Mouse (Mus musculus) intestine, embryonic 14.5 days (tissue): ENCODE measurements at regions not wholly inside any gene's neighbourhood (a gene's known extent, or its start where the extent isn't known, plus 50 kb on each side); places are given as distances from the start of the nearest gene placed in this dataset.
A peak's percentile ranks its signal among the peaks of the same experiment; 100 is the strongest.

Source experiments
- ATAC-seq: fragments of 200-750 bp; cut with Nextera tagmentation; replicated peaks from 2 replicates; pipeline ENCODE4 v1.8.0; 2017; ENCODE audit warnings: low read depth, moderate number of reproducible peaks, moderate TSS enrichment, moderate library complexity; ENCODE audit not compliant: low FRiP score, low TSS enrichment
- DNase-seq: peaks from one replicate; pipeline ENCODE4 v3.0.0-alpha.2; 2018; ENCODE audit warnings: low spot score
- H3K27ac ChIP-seq: fragments of 300-500 bp; sonication (generic); 2 replicates; pipeline ENCODE4 v1.5.1; 2014; ENCODE audit warnings: low read depth, mild to moderate bottlenecking, control low read depth
- H3K27me3 ChIP-seq: fragments of 300-500 bp; sonication (generic); replicated peaks from 2 replicates; pipeline ENCODE4 v1.6.1; 2014; ENCODE audit warnings: low read length, control low read depth; ENCODE audit not compliant: control insufficient read depth, insufficient read depth
- H3K36me3 ChIP-seq: fragments of 300-500 bp; sonication (generic); 2 replicates; pipeline ENCODE4 v1.6.1; 2014; ENCODE audit warnings: low read length, control low read depth; ENCODE audit not compliant: control insufficient read depth, insufficient read depth
- H3K4me1 ChIP-seq: fragments of 300-500 bp; sonication (generic); replicated peaks from 2 replicates; pipeline ENCODE4 v1.6.1; 2014; ENCODE audit warnings: low read length, control low read depth, mixed read lengths; ENCODE audit not compliant: control insufficient read depth, insufficient read depth
- H3K4me2 ChIP-seq: fragments of 300-500 bp; sonication (generic); 2 replicates; pipeline ENCODE4 v1.6.1; 2014; ENCODE audit warnings: low read length
- H3K4me3 ChIP-seq: fragments of 300-500 bp; sonication (generic); 2 replicates; pipeline ENCODE4 v1.5.1; 2014; ENCODE audit warnings: low read depth, low read length, control low read depth, mixed read lengths
- H3K9ac ChIP-seq: fragments of 300-500 bp; sonication (generic); 2 replicates; pipeline ENCODE4 v1.6.1; 2014; ENCODE audit warnings: mild to moderate bottlenecking, low read length
- H3K9me3 ChIP-seq: fragments of 300-500 bp; sonication (generic); 2 replicates; pipeline ENCODE4 v1.6.1; 2016; ENCODE audit warnings: low read length, control low read depth; ENCODE audit not compliant: control insufficient read depth
- WGBS: fragments of 180-500 bp; shearing (Covaris S2); extraction: QIAGEN DNeasy Blood & Tissue Kit; methylation state at CpG from one replicate; pipeline ENCODE4 v1.1.7; 2014; 5-methylcytosine and 5-hydroxymethylcytosine counted together

DNA sequence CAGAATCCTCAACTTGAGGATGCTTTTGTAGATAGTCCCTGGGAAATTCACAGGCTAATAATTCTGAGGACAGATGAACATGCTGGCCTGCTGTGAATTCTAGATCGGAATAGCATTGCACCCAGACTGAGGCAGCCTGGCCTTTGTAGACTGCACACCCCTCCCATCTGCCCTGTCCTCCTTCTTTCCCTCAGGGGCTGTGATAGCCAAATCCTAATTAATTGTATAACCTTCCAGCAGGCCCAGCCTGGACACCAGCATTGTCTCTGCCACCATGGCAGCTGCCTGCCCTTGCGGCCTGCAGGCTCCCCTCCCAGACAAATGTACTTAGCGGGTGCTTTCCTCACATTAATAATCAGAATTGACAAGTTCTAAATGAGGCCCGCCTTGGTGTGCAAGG, 171.7 kb upstream of the Rbfox1 start:
- Histone ChIP-seq H3K4me1 (no peaks in the 10 kb centered on the region), H3K9me3 (no peaks in the 10 kb centered on the region), H3K27me3 (no peaks in the 10 kb centered on the region), H3K4me3 (no peak overlapping the region), H3K36me3 (no peaks in the 10 kb centered on the region), H3K9ac (no peak overlapping the region), H3K27ac (no peak overlapping the region), H3K4me2 (no peak overlapping the region)
- DNase-seq (no peak), ATAC-seq (no peak)
- WGBS: 84% methylated on average over 4 of the region's 4 CpGs

DNA sequence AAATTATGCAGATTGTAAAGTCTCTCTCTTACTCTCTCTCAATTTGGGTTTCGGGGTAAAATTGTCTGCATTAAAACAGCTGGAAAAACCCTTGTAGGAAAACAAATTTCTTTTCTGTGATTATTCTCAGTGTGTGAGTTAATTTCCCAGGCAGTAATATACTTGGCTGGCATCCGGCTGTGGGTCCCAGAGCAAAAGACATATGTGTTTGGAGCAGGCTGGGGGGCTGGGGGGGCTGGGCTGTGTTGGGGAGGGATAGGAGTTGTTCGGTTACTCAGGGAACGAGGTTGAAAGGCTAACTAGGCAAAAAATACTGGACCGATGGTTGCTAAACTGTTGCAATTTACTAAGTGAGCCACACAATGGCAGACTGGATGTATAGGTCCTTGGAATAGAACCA, 175.3 kb upstream of the Rbfox1 start:
- Histone ChIP-seq H3K27ac (no peak overlapping the region), H3K9me3 (no peaks in the 10 kb centered on the region), H3K4me1 (no peaks in the 10 kb centered on the region), H3K4me3 (no peak overlapping the region), H3K36me3 (no peaks in the 10 kb centered on the region), H3K4me2 (no peak overlapping the region), H3K9ac (no peak overlapping the region), H3K27me3 (no peaks in the 10 kb centered on the region)
- no peak for ATAC-seq
- 83% methylated on average over 5 of the region's 5 CpGs for WGBS
- no peak for DNase-seq

DNA sequence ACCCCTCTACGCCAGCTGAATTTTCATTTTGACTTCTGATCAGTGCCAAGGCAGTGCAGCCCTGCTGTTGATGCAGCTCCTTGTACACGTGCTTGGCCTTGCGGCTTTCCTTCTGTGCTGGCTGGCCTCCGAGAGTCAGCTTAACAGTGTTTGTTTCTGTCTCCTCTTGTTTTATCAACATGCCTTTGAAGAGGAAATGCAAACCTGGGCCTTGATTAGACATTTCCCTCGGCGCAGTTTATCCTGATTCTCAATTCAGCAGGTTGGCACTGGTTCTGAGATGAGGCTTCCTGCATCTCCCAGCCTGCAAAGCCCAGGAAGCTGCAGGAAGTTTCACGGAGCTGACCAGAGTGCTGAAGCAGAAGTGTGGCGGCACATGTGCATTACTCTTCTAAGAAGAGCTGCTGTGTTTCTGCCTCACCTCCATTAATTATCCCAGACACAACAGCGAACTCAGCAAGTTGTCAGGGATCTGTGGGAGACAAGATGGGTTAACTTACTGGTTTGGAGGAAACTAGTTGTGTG, 184.4 kb upstream of the Rbfox1 start:
- no peaks in the 10 kb centered on the region for H3K9me3 ChIP-seq
- no peak overlapping the region for H3K4me3 ChIP-seq
- peak; percentile 85 for DNase-seq
- H3K27ac ChIP-seq: no peak overlapping the region
- no peak overlapping the region for H3K9ac ChIP-seq
- no peak overlapping the region for H3K4me2 ChIP-seq
- no peaks in the 10 kb centered on the region for H3K4me1 ChIP-seq
- WGBS: 49% methylated on average over 9 of the region's 9 CpGs
- no peaks in the 10 kb centered on the region for H3K36me3 ChIP-seq
- no peak for ATAC-seq
- no peaks in the 10 kb centered on the region for H3K27me3 ChIP-seq

DNA sequence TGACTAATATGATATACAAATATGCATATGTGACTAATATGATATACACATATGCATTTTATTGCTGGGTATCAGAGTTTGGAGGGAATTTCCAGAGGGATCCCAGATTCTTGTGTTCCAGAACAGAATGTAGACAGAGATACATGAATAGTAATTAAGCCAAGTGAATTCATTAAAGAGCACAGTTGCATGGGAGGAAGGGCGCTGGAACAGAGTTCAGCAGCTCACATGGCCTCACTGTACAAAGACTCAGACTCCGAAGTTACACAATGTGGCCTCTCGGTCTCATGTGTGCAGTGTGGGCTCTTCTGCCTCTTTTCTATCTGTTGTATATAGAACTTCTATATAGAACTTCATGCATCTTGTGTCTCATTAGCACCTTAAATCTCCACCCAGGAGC, 196.8 kb upstream of the Rbfox1 start:
- H3K4me1 ChIP-seq: no peaks in the 10 kb centered on the region
- no peaks in the 10 kb centered on the region for H3K9me3 ChIP-seq
- DNase-seq: no peak
- no peak overlapping the region for H3K9ac ChIP-seq
- 88% methylated on average over 3 of the region's 3 CpGs for WGBS
- no peak overlapping the region for H3K4me3 ChIP-seq
- H3K27me3 ChIP-seq: no peaks in the 10 kb centered on the region
- no peak overlapping the region for H3K27ac ChIP-seq
- no peaks in the 10 kb centered on the region for H3K36me3 ChIP-seq
- H3K4me2 ChIP-seq: no peak overlapping the region
- no peak for ATAC-seq

DNA sequence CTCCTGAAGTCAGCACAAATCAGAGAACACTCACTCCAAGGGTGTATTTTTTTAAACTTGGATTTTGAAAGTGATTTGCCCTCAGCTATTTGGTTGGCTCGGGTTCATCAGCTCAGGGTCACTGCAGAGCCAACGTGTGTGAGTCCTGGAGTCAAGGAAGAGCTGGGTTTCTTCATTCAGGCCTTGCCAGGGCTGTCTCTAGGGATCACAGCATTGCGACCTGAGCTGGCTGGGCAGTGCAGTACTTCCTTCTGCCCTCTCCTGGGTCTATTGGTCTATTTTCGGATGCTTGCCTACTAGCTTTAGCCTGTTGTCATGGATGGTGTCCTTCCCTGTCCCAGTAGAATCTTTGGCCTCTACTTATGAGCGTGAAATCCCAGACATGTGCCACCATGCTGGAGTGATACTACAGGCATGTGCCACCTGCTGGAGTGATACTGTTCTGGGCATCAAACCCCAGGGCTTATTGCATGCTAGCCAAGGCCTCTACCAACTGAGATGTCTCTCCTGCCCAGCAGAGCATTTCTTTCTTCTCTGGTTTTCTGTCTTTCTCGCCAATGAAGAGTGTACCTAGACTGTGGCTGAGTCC, 211.7 kb upstream of the Rbfox1 start:
- no peak overlapping the region for H3K4me3 ChIP-seq
- 72% methylated on average over 6 of the region's 6 CpGs for WGBS
- ATAC-seq: no peak

DNA sequence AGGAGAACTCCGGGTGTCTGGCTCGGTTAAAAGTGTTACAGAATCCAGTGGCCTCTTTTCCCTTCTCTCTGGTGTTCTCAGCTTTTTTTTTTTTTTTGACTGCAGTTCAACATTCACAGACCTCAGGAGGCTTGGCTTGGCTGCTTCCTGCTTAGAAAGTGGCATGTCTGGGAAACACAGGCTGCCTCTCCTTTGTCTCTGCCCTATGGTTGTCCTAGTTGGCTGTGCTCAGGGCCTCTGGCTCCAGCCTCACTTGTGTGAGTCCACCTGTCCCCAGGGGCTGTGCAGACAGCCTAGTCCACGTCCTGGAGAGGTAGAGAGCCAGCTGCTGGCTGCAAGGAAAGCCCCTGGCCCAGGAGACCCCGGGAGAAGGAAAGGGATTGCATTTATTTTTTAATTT, 212.3 kb upstream of the Rbfox1 start:
- Histone ChIP-seq H3K4me1 (no peaks in the 10 kb centered on the region), H3K27me3 (no peaks in the 10 kb centered on the region), H3K4me3 (no peak overlapping the region), H3K36me3 (no peaks in the 10 kb centered on the region), H3K9me3 (no peaks in the 10 kb centered on the region), H3K9ac (no peak overlapping the region), H3K4me2 (no peak overlapping the region), H3K27ac (no peak overlapping the region)
- ATAC-seq (no peak), DNase-seq (no peak)
- WGBS: 64% methylated on average over 4 of the region's 4 CpGs

More for the DNA sequence above, 211.7 kb upstream of the Rbfox1 start:
- Histone ChIP-seq H3K27ac (no peak overlapping the region), H3K9ac (no peak overlapping the region), H3K9me3 (no peaks in the 10 kb centered on the region), H3K4me2 (no peak overlapping the region), H3K36me3 (no peaks in the 10 kb centered on the region), H3K4me1 (no peaks in the 10 kb centered on the region), H3K27me3 (no peaks in the 10 kb centered on the region)
- no peak for DNase-seq

DNA sequence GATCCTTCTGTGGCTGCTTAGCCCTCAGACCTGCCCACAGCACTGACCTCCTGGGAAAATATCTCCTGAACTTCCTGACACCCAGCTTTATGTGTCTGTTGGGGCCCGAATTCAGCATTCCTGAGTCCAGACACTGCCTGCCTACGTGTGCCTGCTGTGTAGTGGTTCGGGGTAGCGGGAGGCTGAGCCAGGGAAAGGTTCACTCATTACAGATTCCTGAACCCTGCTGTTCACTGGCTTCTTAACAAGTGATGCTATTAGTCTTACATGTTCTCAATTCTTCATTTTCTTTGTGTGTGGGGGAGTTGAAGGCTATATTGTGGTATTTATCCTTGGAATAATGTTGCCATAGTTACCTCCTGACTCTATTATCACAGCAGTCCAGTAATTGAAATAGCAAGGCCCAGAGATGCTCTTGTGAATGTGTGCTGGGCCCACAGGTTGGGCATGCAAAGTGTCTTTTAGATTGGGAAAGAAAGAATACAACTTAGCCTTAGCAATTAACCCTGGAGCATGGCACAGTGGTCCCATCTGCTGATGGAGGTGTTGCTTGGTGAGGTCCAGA, 216.7 kb upstream of the Rbfox1 start:
- no peaks in the 10 kb centered on the region for H3K27me3 ChIP-seq
- ATAC-seq: no peak

DNA sequence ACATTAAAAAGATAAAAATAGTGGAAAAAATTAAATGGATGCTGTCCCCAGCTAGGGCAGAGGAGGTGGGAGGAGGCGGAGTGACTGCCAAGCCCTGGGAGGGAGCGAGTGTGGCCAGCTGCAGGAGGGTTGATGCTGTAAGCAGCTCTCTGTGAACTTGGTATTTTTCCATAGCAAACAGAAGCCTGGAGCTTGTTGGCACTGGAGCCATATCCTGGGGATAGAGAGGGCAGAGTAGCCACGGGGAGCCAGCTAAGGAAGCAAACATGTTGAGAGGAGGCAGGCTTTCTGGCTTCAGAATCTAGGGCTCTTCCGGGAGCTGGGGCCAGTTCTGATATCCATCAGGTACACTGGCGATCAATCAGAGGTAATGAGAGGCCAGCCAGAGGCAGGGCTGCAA, 223.2 kb upstream of the Rbfox1 start:
- H3K36me3 ChIP-seq: no peaks in the 10 kb centered on the region
- no peak overlapping the region for H3K27ac ChIP-seq
- DNase-seq (no peak), ATAC-seq (no peak)
- no peaks in the 10 kb centered on the region for H3K4me1 ChIP-seq
- H3K27me3 ChIP-seq: no peaks in the 10 kb centered on the region
- H3K4me2 ChIP-seq: no peak overlapping the region
- WGBS: 64% methylated on average over 5 of the region's 5 CpGs
- H3K4me3 ChIP-seq: no peak overlapping the region
- H3K9me3 ChIP-seq: no peaks in the 10 kb centered on the region
- no peak overlapping the region for H3K9ac ChIP-seq

More for the DNA sequence above, 216.7 kb upstream of the Rbfox1 start:
- Histone ChIP-seq H3K4me2 (no peak overlapping the region), H3K4me3 (no peak overlapping the region), H3K9ac (no peak overlapping the region), H3K27ac (no peak overlapping the region), H3K4me1 (no peaks in the 10 kb centered on the region), H3K9me3 (no peaks in the 10 kb centered on the region), H3K36me3 (no peaks in the 10 kb centered on the region)
- 84% methylated on average over 4 of the region's 4 CpGs for WGBS
- DNase-seq: no peak

DNA sequence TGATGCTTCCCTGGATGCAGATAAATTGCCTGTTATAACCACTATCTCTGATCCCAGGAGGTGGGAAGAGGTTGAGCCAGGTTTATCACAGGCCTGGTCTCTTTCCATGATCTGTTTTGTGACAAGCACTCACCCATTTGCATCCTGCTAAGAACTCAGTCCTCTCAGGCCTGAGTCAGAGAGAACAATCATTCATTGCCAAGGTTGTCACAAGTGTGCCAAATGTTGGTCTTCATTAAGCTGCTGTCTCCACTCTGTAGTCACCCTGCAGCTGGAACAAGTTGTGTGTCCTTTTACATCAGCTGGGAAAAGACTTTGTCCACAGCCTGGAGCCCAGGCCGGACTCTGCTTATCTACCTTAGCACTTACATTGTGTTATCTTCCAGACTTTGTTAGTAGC, 233.6 kb upstream of the Rbfox1 start:
- Histone ChIP-seq H3K4me2 (no peak overlapping the region), H3K36me3 (no peaks in the 10 kb centered on the region), H3K4me3 (no peak overlapping the region), H3K9me3 (no peaks in the 10 kb centered on the region), H3K9ac (no peak overlapping the region), H3K27ac (no peak overlapping the region), H3K27me3 (no peaks in the 10 kb centered on the region), H3K4me1 (no peaks in the 10 kb centered on the region)
- 75% methylated on average over 1 of the region's 1 CpGs for WGBS
- ATAC-seq: no peak
- DNase-seq: no peak
